Mouse (Mus musculus): ENCODE data around the gene 4930452B06Rik. TPM values are rescaled to one million over a fixed set of nuclear protein-coding genes. Genes with fewer than 3 reads are reported as not detected.

Gene 4930452B06Rik
- total RNA-seq, 2 experiments from 2014 or later, result 15.2 to 15.7 TPM

GRCm38 (mm10) chr14:8517681-8518080 lies 148.4 kb downstream of the 4930452B06Rik start:
- no peak for DNase-seq

GRCm38 (mm10) chr14:8514071-8514470 lies 152.0 kb downstream of the 4930452B06Rik start:
- no peak for DNase-seq

DNA sequence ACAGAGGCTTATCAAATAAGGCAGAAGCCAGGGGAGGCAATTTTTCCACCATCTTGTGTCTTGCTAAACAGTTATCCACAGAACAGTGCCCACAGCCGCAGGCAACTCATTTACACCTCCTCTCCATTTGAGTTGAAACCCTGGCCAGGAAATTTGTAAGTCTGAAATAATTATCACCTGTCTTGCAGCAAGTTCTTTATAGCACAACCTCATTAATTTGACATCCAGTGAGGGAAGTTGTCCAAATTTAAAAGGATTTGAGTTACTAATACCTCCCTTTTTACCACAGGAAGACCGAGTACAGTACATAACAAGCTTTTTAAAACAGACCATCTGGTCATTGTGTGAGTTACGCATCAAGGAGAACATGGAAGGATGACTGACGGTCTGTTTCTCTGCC lies 154.8 kb downstream of the 4930452B06Rik start:
- DNase-seq, result no peak

- DNase-seq, result no peak
Measured at GRCm38 (mm10) chr14:8510288-8510959, 155.6 kb downstream of the 4930452B06Rik start.

GRCm38 (mm10) chr14:8508669-8509068 lies 157.4 kb downstream of the 4930452B06Rik start:
- no peak for DNase-seq

- DNase-seq, result no peak
Measured at GRCm38 (mm10) chr14:8504206-8504605, 161.8 kb downstream of the 4930452B06Rik start.

DNA sequence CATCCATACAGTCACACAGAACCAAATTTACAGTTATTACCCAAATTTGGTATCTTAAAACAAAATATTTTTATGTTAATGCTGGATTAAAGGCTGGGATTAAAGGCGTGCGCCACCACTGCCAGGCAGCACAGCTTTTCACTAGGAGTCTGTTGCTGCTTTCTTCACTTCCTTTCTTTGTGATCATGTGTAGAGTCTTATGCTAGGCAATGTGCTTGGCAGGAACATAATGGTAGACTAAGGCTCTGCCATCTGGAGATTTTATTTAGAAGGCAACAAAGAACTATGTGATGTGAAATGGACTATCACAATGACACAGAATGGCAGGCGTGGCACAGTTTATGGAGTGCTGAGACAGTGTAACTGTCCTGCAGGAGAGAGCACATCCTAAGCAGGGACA lies 162.7 kb downstream of the 4930452B06Rik start:
- no peak for DNase-seq

DNA sequence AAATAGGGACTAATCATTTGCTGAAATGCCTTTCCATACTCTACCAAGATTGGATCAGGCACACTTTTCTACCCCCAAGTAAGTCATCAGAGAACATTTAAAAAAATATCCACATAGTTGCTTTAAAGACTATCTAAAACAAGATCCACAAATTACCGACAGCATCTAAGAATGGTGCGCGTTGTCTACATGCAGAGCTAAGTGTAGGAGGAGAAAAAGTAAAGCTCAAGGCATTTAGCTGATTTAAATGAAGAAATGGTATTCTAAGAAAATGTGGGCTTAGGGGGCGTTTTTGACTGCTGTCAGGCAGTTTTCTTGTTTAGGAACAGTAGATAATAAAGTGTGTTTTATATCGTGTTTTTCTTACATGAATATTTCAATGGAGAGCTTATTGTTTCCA lies 163.5 kb downstream of the 4930452B06Rik start:
- DNase-seq, result no peak

DNA sequence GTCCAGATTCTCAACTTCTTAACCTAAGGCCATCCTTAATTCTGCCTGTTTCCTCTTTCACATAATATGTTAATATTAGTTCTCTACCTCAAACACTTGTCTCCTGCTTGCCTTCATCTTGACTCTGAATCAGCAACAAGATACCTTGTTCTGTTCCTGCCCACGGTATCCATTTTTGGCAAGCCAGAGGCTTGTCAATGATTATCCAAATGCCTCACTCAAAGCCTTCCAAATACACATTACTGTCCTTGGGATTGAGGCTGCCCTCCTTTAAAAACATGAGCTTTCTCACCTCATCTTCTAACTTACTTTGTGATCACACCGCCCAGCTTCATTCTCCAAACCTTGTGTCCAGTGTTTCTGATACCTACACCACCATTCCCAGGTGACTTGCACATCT lies 170.3 kb downstream of the 4930452B06Rik start:
- no peak for DNase-seq

- DNase-seq, result no peak
Measured at GRCm38 (mm10) chr14:8494952-8495351, 171.1 kb downstream of the 4930452B06Rik start.

GRCm38 (mm10) chr14:8494260-8494659 lies 171.8 kb downstream of the 4930452B06Rik start:
- no peak for DNase-seq

GRCm38 (mm10) chr14:8478098-8478497 lies 187.9 kb downstream of the 4930452B06Rik start:
- DNase-seq, result no peak

GRCm38 (mm10) chr14:8477348-8477747 lies 188.7 kb downstream of the 4930452B06Rik start:
- no peak for DNase-seq

- peak; percentile 10 for DNase-seq
Measured at GRCm38 (mm10) chr14:8476606-8477005, 189.4 kb downstream of the 4930452B06Rik start.

GRCm38 (mm10) chr14:8475851-8476250 lies 190.2 kb downstream of the 4930452B06Rik start:
- DNase-seq, result no peak

DNA sequence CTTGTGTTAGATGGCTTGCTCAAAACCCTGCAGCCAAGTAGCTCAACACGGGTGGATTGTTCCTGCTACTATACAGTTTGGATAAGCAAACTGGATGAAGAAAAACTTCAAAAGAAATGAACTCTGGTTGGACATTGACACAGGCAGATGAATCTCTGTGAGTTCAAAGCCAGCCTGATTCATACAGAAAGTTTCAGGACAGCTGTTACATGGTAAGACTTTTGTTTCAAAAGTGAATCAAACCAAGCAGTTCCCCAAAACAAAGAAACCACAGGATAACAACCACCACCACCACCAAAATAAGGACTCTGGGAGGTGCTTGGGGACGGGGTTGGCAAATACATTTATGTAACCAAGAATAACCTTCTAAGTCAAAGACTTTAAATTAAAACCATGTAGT lies 193.2 kb downstream of the 4930452B06Rik start:
- DNase-seq, result no peak

GRCm38 (mm10) chr14:8464401-8465154 lies 201.5 kb downstream of the 4930452B06Rik start:
- DNase-seq, result no peak

GRCm38 (mm10) chr14:8462973-8463372 lies 203.1 kb downstream of the 4930452B06Rik start:
- no peak for DNase-seq

- no peak for DNase-seq
Measured at GRCm38 (mm10) chr14:8462321-8462909, 203.6 kb downstream of the 4930452B06Rik start.

DNA sequence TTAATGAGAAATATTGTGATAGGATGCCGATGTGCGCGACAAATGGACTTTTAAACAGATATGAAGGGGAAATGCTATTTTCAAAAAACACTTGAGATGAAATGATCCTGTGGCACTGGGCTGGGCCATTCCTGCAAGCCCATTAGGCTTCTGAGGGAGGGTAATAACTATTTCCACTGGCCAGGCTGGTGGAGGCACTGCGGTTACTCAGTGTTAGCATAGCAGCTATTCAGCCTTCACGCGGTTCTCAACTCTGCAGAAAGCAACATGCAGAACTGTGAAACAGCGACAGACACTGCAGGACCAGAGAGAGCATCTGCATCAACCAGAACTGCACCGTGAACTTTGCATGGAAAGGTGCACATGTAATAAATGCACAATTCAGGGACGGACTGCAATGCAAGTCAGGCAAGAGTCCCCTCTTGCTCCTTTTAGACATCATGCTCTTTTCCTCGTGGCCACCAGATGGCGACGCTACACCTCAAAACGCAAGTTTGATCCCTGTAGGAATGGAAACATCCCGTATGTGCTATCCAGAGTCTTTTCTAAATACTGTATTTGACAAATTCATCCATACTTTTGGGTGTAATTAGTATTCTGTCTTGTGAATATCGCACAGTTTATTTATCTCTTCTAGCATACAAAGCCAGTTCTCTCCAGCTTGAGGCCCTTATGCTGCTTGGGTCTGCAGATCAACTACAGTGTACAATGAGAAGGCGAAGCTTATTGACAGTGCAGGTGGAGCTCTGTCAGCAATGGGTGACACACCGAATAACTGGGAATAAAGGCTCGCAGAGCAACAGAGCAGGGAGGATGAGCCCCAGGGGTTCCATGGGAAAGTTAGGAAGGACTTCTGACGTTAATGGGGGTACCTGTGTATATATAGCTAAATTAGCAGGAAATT lies 205.6 kb downstream of the 4930452B06Rik start:
- DNase-seq, result peak; percentile 73

DNA sequence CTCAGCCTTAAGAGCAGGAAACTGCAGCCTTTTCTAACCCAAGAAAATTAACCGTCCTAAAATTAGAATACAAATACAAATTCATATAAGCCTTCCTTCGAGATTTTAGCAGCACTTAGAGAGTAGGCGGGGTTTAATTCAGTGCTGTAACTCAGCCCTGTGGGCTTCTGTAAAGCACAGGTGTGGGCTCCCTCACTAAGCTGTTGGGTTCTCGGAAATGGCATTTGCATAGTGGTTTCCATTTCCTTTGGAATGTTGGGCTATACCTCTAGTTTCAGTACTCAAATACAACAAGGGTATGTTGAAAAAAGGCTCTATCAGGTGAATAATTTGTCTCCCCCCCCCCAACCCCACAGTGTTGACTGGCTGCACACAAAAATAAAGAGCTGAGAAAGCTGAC lies 206.3 kb downstream of the 4930452B06Rik start:
- DNase-seq, result no peak

DNA sequence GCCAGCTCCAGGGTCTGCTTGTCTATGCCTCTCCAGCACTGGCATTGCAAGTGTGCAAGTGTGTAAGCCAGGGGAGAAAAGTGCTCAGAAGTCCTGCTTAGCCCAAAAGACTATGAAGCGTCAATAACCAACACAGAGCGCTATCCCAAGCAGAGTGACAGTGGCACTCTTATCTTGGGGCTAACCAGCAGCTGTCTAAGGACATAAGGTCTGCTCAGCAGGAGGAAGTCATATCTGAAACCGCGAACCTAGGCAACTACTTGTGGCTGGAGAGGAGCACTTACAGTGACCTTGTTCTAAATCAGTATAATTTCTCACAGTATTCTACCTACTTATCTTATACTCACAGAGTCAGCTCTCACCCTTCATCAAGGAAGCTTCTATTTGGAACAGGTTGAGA lies 214.9 kb downstream of the 4930452B06Rik start:
- no peak for DNase-seq

DNA sequence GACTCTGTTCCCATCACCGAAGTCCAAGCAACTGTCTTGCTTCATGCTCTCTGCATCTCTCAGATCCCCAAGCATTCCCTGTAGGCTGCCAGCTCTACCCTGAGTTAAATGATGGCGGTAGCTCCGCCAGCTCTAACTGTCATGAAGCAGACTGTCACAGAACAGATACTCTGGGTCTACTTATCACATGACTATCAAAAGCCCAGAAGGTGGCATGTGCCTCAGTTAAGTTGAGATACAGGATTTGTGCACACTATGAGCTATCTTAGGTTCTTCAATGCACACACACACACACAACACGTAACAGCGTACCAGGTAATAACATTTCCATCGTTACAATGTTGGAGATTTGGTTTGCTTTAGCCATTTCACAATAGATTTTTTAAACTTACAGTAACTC lies 215.7 kb downstream of the 4930452B06Rik start:
- DNase-seq, result no peak

All from heart, postnatal 4 days (tissue).